Mouse (Mus musculus): ENCODE measurements at regions not wholly inside any gene's neighbourhood (a gene's known extent, or its start where the extent isn't known, plus 50 kb on each side); places are given as distances from the start of the nearest gene placed in this dataset.

- TF ChIP-seq CTCF (IDR thresholded peaks at IDR 0.05) (no peak), POLR2A (IDR thresholded peaks at IDR 0.05; ENCODE audit: insufficient read depth, low read depth, low read length) (no peak), EP300 (IDR thresholded peaks at IDR 0.05; ENCODE audit: insufficient read depth, low read depth, low read length) (no peak)
- H3K27ac ChIP-seq: no peak overlapping the region
- H3K27me3 ChIP-seq (ENCODE audit: control insufficient read depth, insufficient read depth, low read length): no peaks in the 10 kb centered on the region
- 24% methylated on average over 2 of the region's 2 CpGs for WGBS
- no peaks in the 10 kb centered on the region for H3K36me3 ChIP-seq (ENCODE audit: control insufficient read depth, insufficient read depth, low read length)
- no peak for DNase-seq
- no peak overlapping the region for H3K9ac ChIP-seq (ENCODE audit: low read depth, low read length)
- no peaks in the 10 kb centered on the region for H3K79me2 ChIP-seq (replicated peaks; ENCODE audit: control insufficient read depth, insufficient read depth, low read length)
- H3K4me1 ChIP-seq (ENCODE audit: control insufficient read depth, insufficient read depth, low read length): no peaks in the 10 kb centered on the region
- H3K4me3 ChIP-seq: no peak overlapping the region
- intact Hi-C loops (cut with DNase I): no loop called here
Measured at GRCm38 (mm10) chr13:116795041-116795440, 230.3 kb downstream of the Parp8 start.

DNA sequence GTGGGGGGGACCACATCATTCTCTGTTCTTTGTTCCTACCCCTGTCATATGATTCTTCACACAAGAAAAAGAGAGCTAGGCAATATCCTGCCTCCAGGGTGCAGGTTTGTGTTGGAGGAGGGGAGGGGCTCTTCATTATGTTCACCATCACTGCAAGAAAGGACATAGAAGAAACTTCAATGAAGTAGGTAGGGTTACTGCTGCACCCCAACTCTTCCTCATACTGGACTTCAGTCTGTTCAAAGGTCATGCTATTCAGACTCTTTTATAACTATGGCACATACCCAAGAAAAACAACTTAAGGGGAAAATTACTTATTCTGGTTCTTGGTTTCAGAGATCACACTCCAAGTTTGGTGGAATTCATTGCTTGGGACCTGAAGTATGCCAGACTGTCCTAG, 243.7 kb downstream of the Parp8 start:
- Histone ChIP-seq H3K36me3 (ENCODE audit: control insufficient read depth, insufficient read depth, low read length) (no peaks in the 10 kb centered on the region), H3K9ac (ENCODE audit: low read depth, low read length) (no peak overlapping the region), H3K4me1 (ENCODE audit: control insufficient read depth, insufficient read depth, low read length) (no peaks in the 10 kb centered on the region), H3K27me3 (ENCODE audit: control insufficient read depth, insufficient read depth, low read length) (no peaks in the 10 kb centered on the region), H3K79me2 (replicated peaks; ENCODE audit: control insufficient read depth, insufficient read depth, low read length) (no peaks in the 10 kb centered on the region), H3K27ac (no peak overlapping the region), H3K4me3 (no peak overlapping the region)
- no peak for DNase-seq
- intact Hi-C loops (cut with DNase I): no loop called here
- TF ChIP-seq POLR2A (IDR thresholded peaks at IDR 0.05; ENCODE audit: insufficient read depth, low read depth, low read length): no peak
- no peak for TF ChIP-seq CTCF (IDR thresholded peaks at IDR 0.05)
- no peak for TF ChIP-seq EP300 (IDR thresholded peaks at IDR 0.05; ENCODE audit: insufficient read depth, low read depth, low read length)

- intact Hi-C loops (cut with DNase I): no loop called here
- Histone ChIP-seq H3K36me3 (ENCODE audit: control insufficient read depth, insufficient read depth, low read length) (no peaks in the 10 kb centered on the region), H3K27ac (no peak overlapping the region), H3K4me3 (no peak overlapping the region), H3K27me3 (ENCODE audit: control insufficient read depth, insufficient read depth, low read length) (no peaks in the 10 kb centered on the region), H3K79me2 (replicated peaks; ENCODE audit: control insufficient read depth, insufficient read depth, low read length) (no peaks in the 10 kb centered on the region), H3K4me1 (ENCODE audit: control insufficient read depth, insufficient read depth, low read length) (no peaks in the 10 kb centered on the region), H3K9ac (ENCODE audit: low read depth, low read length) (no peak overlapping the region)
- TF ChIP-seq EP300 (IDR thresholded peaks at IDR 0.05; ENCODE audit: insufficient read depth, low read depth, low read length): no peak
- no peak for TF ChIP-seq POLR2A (IDR thresholded peaks at IDR 0.05; ENCODE audit: insufficient read depth, low read depth, low read length)
- no peak for TF ChIP-seq CTCF (IDR thresholded peaks at IDR 0.05)
- 69% methylated on average over 3 of the region's 3 CpGs for WGBS
- no peak for DNase-seq
Measured at GRCm38 (mm10) chr13:116765491-116765890, 259.8 kb downstream of the Parp8 start.

GRCm38 (mm10) chr13:116759912-116760311, 265.4 kb downstream of the Parp8 start:
- intact Hi-C loops (cut with DNase I): no loop called here
- no peak for TF ChIP-seq CTCF (IDR thresholded peaks at IDR 0.05)
- TF ChIP-seq POLR2A (IDR thresholded peaks at IDR 0.05; ENCODE audit: insufficient read depth, low read depth, low read length): no peak
- TF ChIP-seq EP300 (IDR thresholded peaks at IDR 0.05; ENCODE audit: insufficient read depth, low read depth, low read length): no peak
- Histone ChIP-seq H3K27me3 (ENCODE audit: control insufficient read depth, insufficient read depth, low read length) (no peaks in the 10 kb centered on the region), H3K4me1 (ENCODE audit: control insufficient read depth, insufficient read depth, low read length) (no peaks in the 10 kb centered on the region), H3K79me2 (replicated peaks; ENCODE audit: control insufficient read depth, insufficient read depth, low read length) (no peaks in the 10 kb centered on the region), H3K4me3 (no peak overlapping the region), H3K9ac (ENCODE audit: low read depth, low read length) (no peak overlapping the region), H3K27ac (no peak overlapping the region), H3K36me3 (ENCODE audit: control insufficient read depth, insufficient read depth, low read length) (no peaks in the 10 kb centered on the region)
- no peak for DNase-seq
- WGBS: 80% methylated on average over 2 of the region's 2 CpGs

DNA sequence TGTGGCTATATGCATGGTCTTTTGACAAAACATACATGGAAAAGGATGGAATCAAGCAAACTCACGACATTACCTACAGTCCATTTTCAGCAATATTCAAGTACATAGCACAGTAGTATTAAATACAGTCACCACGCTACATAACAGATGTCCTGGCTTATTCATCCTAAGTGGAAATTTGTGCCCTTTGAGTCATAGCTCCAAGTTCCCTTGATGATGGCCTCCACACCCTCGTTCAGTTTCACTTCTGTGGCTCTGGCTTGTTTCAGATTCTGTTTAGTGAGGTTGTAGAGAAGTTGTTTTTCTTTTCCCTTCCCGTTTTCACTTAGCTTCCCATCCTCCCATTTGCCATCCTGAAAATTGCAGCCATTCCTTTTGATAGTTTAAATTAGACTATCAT, 284.5 kb downstream of the Parp8 start:
- Histone ChIP-seq H3K27me3 (ENCODE audit: control insufficient read depth, insufficient read depth, low read length) (no peaks in the 10 kb centered on the region), H3K4me3 (no peak overlapping the region), H3K36me3 (ENCODE audit: control insufficient read depth, insufficient read depth, low read length) (no peaks in the 10 kb centered on the region), H3K4me1 (ENCODE audit: control insufficient read depth, insufficient read depth, low read length) (no peaks in the 10 kb centered on the region), H3K79me2 (replicated peaks; ENCODE audit: control insufficient read depth, insufficient read depth, low read length) (no peaks in the 10 kb centered on the region), H3K9ac (ENCODE audit: low read depth, low read length) (no peak overlapping the region), H3K27ac (no peak overlapping the region)
- no peak for DNase-seq
- 60% methylated on average over 4 of the region's 4 CpGs for WGBS
- intact Hi-C loops (cut with DNase I): no loop called here
- TF ChIP-seq CTCF (IDR thresholded peaks at IDR 0.05) (no peak), POLR2A (IDR thresholded peaks at IDR 0.05; ENCODE audit: insufficient read depth, low read depth, low read length) (no peak), EP300 (IDR thresholded peaks at IDR 0.05; ENCODE audit: insufficient read depth, low read depth, low read length) (no peak)

DNA sequence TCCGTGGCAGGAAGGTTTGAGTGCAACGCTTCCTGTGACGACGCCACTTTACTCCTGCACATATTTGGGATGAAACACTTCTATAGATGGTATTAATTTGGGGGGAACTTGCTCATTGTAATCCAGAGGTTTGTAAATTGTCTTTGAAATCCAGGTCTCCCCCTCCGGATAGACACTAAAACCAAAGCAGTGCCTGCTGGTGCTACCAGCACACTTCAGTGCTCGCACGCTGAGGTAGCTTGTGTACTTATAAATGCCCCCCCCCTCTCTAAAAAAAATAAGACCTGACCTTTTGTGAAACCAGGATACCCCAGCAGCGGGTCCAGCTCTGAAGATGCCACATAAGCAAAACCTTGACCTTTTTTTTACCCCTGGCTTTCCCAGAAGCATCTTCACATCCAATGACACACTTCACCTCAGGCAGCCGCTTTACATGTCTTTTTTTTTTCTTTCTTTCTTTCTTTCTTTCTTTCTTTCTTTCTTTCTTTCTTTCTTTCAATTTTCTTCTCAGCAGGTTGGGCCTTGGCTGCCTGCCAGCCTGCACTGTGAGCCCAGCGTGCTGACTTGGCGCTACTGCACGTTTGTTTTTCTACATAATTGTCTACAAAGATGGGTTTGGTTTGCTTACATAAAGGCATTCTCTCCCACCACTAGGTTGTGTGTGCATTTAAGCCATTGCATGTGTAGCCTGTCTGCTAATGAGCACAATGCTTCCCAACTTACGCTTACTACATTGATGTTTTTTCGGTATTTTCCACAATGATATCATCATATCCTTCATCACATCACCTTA, 301.8 kb downstream of the Parp8 start:
- H3K4me1 ChIP-seq (ENCODE audit: control insufficient read depth, insufficient read depth, low read length): no peaks in the 10 kb centered on the region
- WGBS: 70% methylated on average over 14 of the region's 14 CpGs

More for the DNA sequence above, 301.8 kb downstream of the Parp8 start:
- Histone ChIP-seq H3K27ac (no peak overlapping the region), H3K4me3 (no peak overlapping the region), H3K27me3 (ENCODE audit: control insufficient read depth, insufficient read depth, low read length) (no peaks in the 10 kb centered on the region), H3K36me3 (ENCODE audit: control insufficient read depth, insufficient read depth, low read length) (no peaks in the 10 kb centered on the region), H3K9ac (ENCODE audit: low read depth, low read length) (no peak overlapping the region), H3K79me2 (replicated peaks; ENCODE audit: control insufficient read depth, insufficient read depth, low read length) (no peaks in the 10 kb centered on the region)
- DNase-seq: no peak
- TF ChIP-seq POLR2A (IDR thresholded peaks at IDR 0.05; ENCODE audit: insufficient read depth, low read depth, low read length) (no peak), CTCF (IDR thresholded peaks at IDR 0.05) (no peak), EP300 (IDR thresholded peaks at IDR 0.05; ENCODE audit: insufficient read depth, low read depth, low read length) (no peak)
- intact Hi-C loops (cut with DNase I): no loop called here

All from heart, adult 2 months (tissue).